Mouse (Mus musculus): Measurements from ENCODE around the gene Gstm4. TPM values are rescaled to one million over a fixed set of nuclear protein-coding genes. Genes with fewer than 3 reads are reported as not detected.

Gene Gstm4
- 47.9 and 49.2 TPM in 2 replicates for polyA plus RNA-seq (2015; fragmentation: Nextera tagmentation; extraction: Ambion mirVana)

GRCm38 (mm10) chr3:108044394-108045140, at the start of gene Gstm4:
Gene Gstm4 (minus strand): TSS chr3:108044894.
- Histone ChIP-seq H3K9me3 (ENCODE audit: control insufficient read depth, low read length) (no peaks in the 10 kb centered on the region), H3K4me1 (ENCODE audit: control insufficient read depth, insufficient read depth, low read length) (peaks cover 12% of the 10 kb centered on the region), H3K27me3 (replicated peaks; ENCODE audit: control insufficient read depth, insufficient read depth, low read length) (no peaks in the 10 kb centered on the region), H3K9ac (ENCODE audit: low read depth, low read length) (peak within 1 kb of the TSS; percentile 77), H3K4me2 (ENCODE audit: low read depth, low read length) (peak within 1 kb of the TSS; percentile 82), H3K36me3 (ENCODE audit: control insufficient read depth, insufficient read depth, low read length) (no peaks in the 10 kb centered on the region), H3K4me3 (ENCODE audit: low read length) (peak within 1 kb of the TSS; percentile 59), H3K27ac (ENCODE audit: low read length) (peak within 1 kb of the TSS; percentile 77)
- WGBS = 5% methylated on average over 29 of the region's 29 CpGs
- ATAC-seq = peak; percentile 97

- peaks cover 7% of the 10 kb centered on the region; the same call in 1 of the 2 replicates for H3K4me1 ChIP-seq (ENCODE audit: control insufficient read depth, insufficient read depth, low read length)
- no peak overlapping the region for H3K4me2 ChIP-seq (ENCODE audit: low read depth, low read length)
- H3K27me3 ChIP-seq (replicated peaks; ENCODE audit: control insufficient read depth, insufficient read depth, low read length) = no peaks in the 10 kb centered on the region
- WGBS = 90% methylated on average over 1 of the region's 1 CpGs
- ATAC-seq = no peak
- no peak overlapping the region for H3K27ac ChIP-seq (ENCODE audit: low read length)
- H3K9ac ChIP-seq (ENCODE audit: low read depth, low read length) = no peak overlapping the region
- no peaks in the 10 kb centered on the region for H3K9me3 ChIP-seq (ENCODE audit: control insufficient read depth, low read length)
- no peak overlapping the region for H3K4me3 ChIP-seq (ENCODE audit: low read length)
- H3K36me3 ChIP-seq (ENCODE audit: control insufficient read depth, insufficient read depth, low read length) = no peaks in the 10 kb centered on the region
Observed at GRCm38 (mm10) chr3:108094146-108094545, 49.5 kb upstream of the Gstm4 start.

- Histone ChIP-seq H3K9ac (ENCODE audit: low read depth, low read length) (no peak overlapping the region), H3K27me3 (replicated peaks; ENCODE audit: control insufficient read depth, insufficient read depth, low read length) (no peaks in the 10 kb centered on the region), H3K4me2 (ENCODE audit: low read depth, low read length) (no peak overlapping the region), H3K27ac (ENCODE audit: low read length) (no peak overlapping the region), H3K4me3 (ENCODE audit: low read length) (no peak overlapping the region), H3K9me3 (ENCODE audit: control insufficient read depth, low read length) (no peaks in the 10 kb centered on the region), H3K36me3 (ENCODE audit: control insufficient read depth, insufficient read depth, low read length) (no peaks in the 10 kb centered on the region), H3K4me1 (ENCODE audit: control insufficient read depth, insufficient read depth, low read length) (peaks cover 9% of the 10 kb centered on the region; the same call in 1 of the 2 replicates)
- no peak for ATAC-seq
- 65% methylated on average over 6 of the region's 6 CpGs for WGBS
Observed at GRCm38 (mm10) chr3:108093306-108093705, 48.6 kb upstream of the Gstm4 start.

- Histone ChIP-seq H3K4me1 (ENCODE audit: control insufficient read depth, insufficient read depth, low read length) (peaks cover 9% of the 10 kb centered on the region; the same call in 1 of the 2 replicates), H3K27me3 (replicated peaks; ENCODE audit: control insufficient read depth, insufficient read depth, low read length) (no peaks in the 10 kb centered on the region), H3K9ac (ENCODE audit: low read depth, low read length) (no peak within 1 kb of the TSS), H3K9me3 (ENCODE audit: control insufficient read depth, low read length) (no peaks in the 10 kb centered on the region), H3K4me2 (ENCODE audit: low read depth, low read length) (no peak within 1 kb of the TSS), H3K27ac (ENCODE audit: low read length) (no peak within 1 kb of the TSS), H3K4me3 (ENCODE audit: low read length) (no peak within 1 kb of the TSS), H3K36me3 (ENCODE audit: control insufficient read depth, insufficient read depth, low read length) (no peaks in the 10 kb centered on the region)
- ATAC-seq = no peak
- 76% methylated on average over 15 of the region's 15 CpGs for WGBS
Observed at GRCm38 (mm10) chr3:108092536-108093115, 47.9 kb upstream of the Gstm4 start, which contains the start of gene Gnat2. Gene Gnat2 (plus strand): TSS chr3:108092789.

GRCm38 (mm10) chr3:108092030-108092429, 47.3 kb upstream of the Gstm4 start:
- H3K9ac ChIP-seq (ENCODE audit: low read depth, low read length) = no peak overlapping the region
- no peaks in the 10 kb centered on the region for H3K27me3 ChIP-seq (replicated peaks; ENCODE audit: control insufficient read depth, insufficient read depth, low read length)
- no peaks in the 10 kb centered on the region for H3K9me3 ChIP-seq (ENCODE audit: control insufficient read depth, low read length)
- H3K4me1 ChIP-seq (ENCODE audit: control insufficient read depth, insufficient read depth, low read length) = peaks cover 14% of the 10 kb centered on the region
- no peak overlapping the region for H3K4me3 ChIP-seq (ENCODE audit: low read length)
- WGBS = 73% methylated on average over 6 of the region's 6 CpGs
- no peak for ATAC-seq
- no peaks in the 10 kb centered on the region for H3K36me3 ChIP-seq (ENCODE audit: control insufficient read depth, insufficient read depth, low read length)
- no peak overlapping the region for H3K27ac ChIP-seq (ENCODE audit: low read length)
- no peak overlapping the region for H3K4me2 ChIP-seq (ENCODE audit: low read depth, low read length)

- H3K4me1 ChIP-seq (ENCODE audit: control insufficient read depth, insufficient read depth, low read length) = peaks cover 17% of the 10 kb centered on the region
- no peak overlapping the region for H3K4me3 ChIP-seq (ENCODE audit: low read length)
- H3K36me3 ChIP-seq (ENCODE audit: control insufficient read depth, insufficient read depth, low read length) = no peaks in the 10 kb centered on the region
- no peak for ATAC-seq
- no peaks in the 10 kb centered on the region for H3K27me3 ChIP-seq (replicated peaks; ENCODE audit: control insufficient read depth, insufficient read depth, low read length)
- H3K9ac ChIP-seq (ENCODE audit: low read depth, low read length) = no peak overlapping the region
- WGBS = 90% methylated on average over 2 of the region's 2 CpGs
- H3K9me3 ChIP-seq (ENCODE audit: control insufficient read depth, low read length) = no peaks in the 10 kb centered on the region
- no peak overlapping the region for H3K27ac ChIP-seq (ENCODE audit: low read length)
- H3K4me2 ChIP-seq (ENCODE audit: low read depth, low read length) = no peak overlapping the region
Observed at GRCm38 (mm10) chr3:108090561-108090960, 45.9 kb upstream of the Gstm4 start.

GRCm38 (mm10) chr3:108089916-108090315, 45.2 kb upstream of the Gstm4 start:
- WGBS = 37% methylated on average over 2 of the region's 2 CpGs
- Histone ChIP-seq H3K4me3 (ENCODE audit: low read length) (no peak overlapping the region), H3K4me1 (ENCODE audit: control insufficient read depth, insufficient read depth, low read length) (peaks cover 17% of the 10 kb centered on the region), H3K4me2 (ENCODE audit: low read depth, low read length) (no peak overlapping the region), H3K27ac (ENCODE audit: low read length) (no peak overlapping the region), H3K36me3 (ENCODE audit: control insufficient read depth, insufficient read depth, low read length) (no peaks in the 10 kb centered on the region), H3K27me3 (replicated peaks; ENCODE audit: control insufficient read depth, insufficient read depth, low read length) (no peaks in the 10 kb centered on the region), H3K9ac (ENCODE audit: low read depth, low read length) (no peak overlapping the region), H3K9me3 (ENCODE audit: control insufficient read depth, low read length) (no peaks in the 10 kb centered on the region)
- ATAC-seq = no peak

- Histone ChIP-seq H3K4me2 (ENCODE audit: low read depth, low read length) (no peak overlapping the region), H3K4me1 (ENCODE audit: control insufficient read depth, insufficient read depth, low read length) (peaks cover 26% of the 10 kb centered on the region), H3K9ac (ENCODE audit: low read depth, low read length) (0 out of 2 replicates have a peak overlapping the region, but pooled peaks have one; percentile 42), H3K27ac (ENCODE audit: low read length) (no peak overlapping the region), H3K27me3 (replicated peaks; ENCODE audit: control insufficient read depth, insufficient read depth, low read length) (no peaks in the 10 kb centered on the region), H3K36me3 (ENCODE audit: control insufficient read depth, insufficient read depth, low read length) (no peaks in the 10 kb centered on the region), H3K4me3 (ENCODE audit: low read length) (no peak overlapping the region), H3K9me3 (ENCODE audit: control insufficient read depth, low read length) (no peaks in the 10 kb centered on the region)
- no peak for ATAC-seq
- 40% methylated on average over 5 of the region's 5 CpGs for WGBS
Observed at GRCm38 (mm10) chr3:108088842-108089380, 44.2 kb upstream of the Gstm4 start.

GRCm38 (mm10) chr3:108087329-108087728, 42.6 kb upstream of the Gstm4 start:
- Histone ChIP-seq H3K36me3 (ENCODE audit: control insufficient read depth, insufficient read depth, low read length) (no peaks in the 10 kb centered on the region), H3K27ac (ENCODE audit: low read length) (peak overlapping the region; percentile 31; the same call in 1 of the 2 replicates), H3K4me2 (ENCODE audit: low read depth, low read length) (peak overlapping the region; percentile 96; the same call in 1 of the 2 replicates), H3K9me3 (ENCODE audit: control insufficient read depth, low read length) (no peaks in the 10 kb centered on the region), H3K9ac (ENCODE audit: low read depth, low read length) (peak overlapping the region; percentile 76), H3K27me3 (replicated peaks; ENCODE audit: control insufficient read depth, insufficient read depth, low read length) (no peaks in the 10 kb centered on the region), H3K4me3 (ENCODE audit: low read length) (no peak overlapping the region), H3K4me1 (ENCODE audit: control insufficient read depth, insufficient read depth, low read length) (peaks cover 42% of the 10 kb centered on the region)
- no peak for ATAC-seq
- WGBS = 79% methylated on average over 3 of the region's 3 CpGs
